Mouse (Mus musculus) urinary bladder, adult 2 months (tissue): ENCODE data around the gene Zfp992. TPM values are rescaled to one million over a fixed set of nuclear protein-coding genes. Genes with fewer than 3 reads are reported as not detected.
"Not testable (repeated sequence)": the region's sequence is repeated elsewhere in the genome, so short reads cannot be mapped to it uniquely, and the experiment has no call there.

ENCODE experiments used
- DNase-seq: peaks from one replicate; pipeline ENCODE4 v3.0.0; 2022; ENCODE audit warnings: low spot score
- polyA plus RNA-seq: library from polyadenylated mRNA; depleted of rRNA; stranded (reverse); fragments of >200 nt; gene quantifications from 2 replicates; pipeline ENCODE4 v1.2.3, GENCODE M21; 2012; rRNA removed

Zfp992 gene
- polyA plus RNA-seq, 1 experiment: 3.6 TPM

GRCm38 (mm10) chr4:146517150-146517549, 68.3 kb downstream of the Zfp992 start:
- DNase-seq: not testable (repeated sequence)

Other genes with a start within 250 kb of the Zfp992 start
- 0.09 and 0.17 TPM in 2 replicates for gene Zfp981, start 53.0 kb downstream of the Zfp992 start, polyA plus RNA-seq
- 5.9 and 6.2 TPM in 2 replicates for gene Zfp993, start 161.9 kb downstream of the Zfp992 start, polyA plus RNA-seq